Mouse (Mus musculus) naive thymus-derived CD4-positive, alpha-beta T cell, adult 2 months (primary cell): ENCODE measurements around the gene Rapgef2.
"Not testable (repeated sequence)": the region's sequence is repeated elsewhere in the genome, so short reads cannot be mapped to it uniquely, and the experiment has no call there.

Experiments used
- DNase-seq: peaks from one replicate; pipeline ENCODE4 v3.0.0-alpha.2; 2011; ENCODE audit warnings: low read depth

Rapgef2 gene

GRCm38 (mm10) chr3:79100831-79101230, 185.5 kb downstream of the Rapgef2 start:
- DNase-seq = no peak

- DNase-seq = no peak
Observed at GRCm38 (mm10) chr3:79089091-79089490, 197.2 kb downstream of the Rapgef2 start.

GRCm38 (mm10) chr3:79088461-79088860, 197.9 kb downstream of the Rapgef2 start:
- no peak for DNase-seq

- no peak for DNase-seq
Observed at GRCm38 (mm10) chr3:79086282-79086681, 200.0 kb downstream of the Rapgef2 start.

GRCm38 (mm10) chr3:79083881-79084280, 202.4 kb downstream of the Rapgef2 start:
- no peak for DNase-seq

GRCm38 (mm10) chr3:79083030-79083429, 203.3 kb downstream of the Rapgef2 start:
- no peak for DNase-seq

GRCm38 (mm10) chr3:79079076-79079475, 207.2 kb downstream of the Rapgef2 start:
- DNase-seq = no peak

- no peak for DNase-seq
Observed at GRCm38 (mm10) chr3:79074970-79075369, 211.3 kb downstream of the Rapgef2 start.

- no peak for DNase-seq
Observed at GRCm38 (mm10) chr3:79073541-79074244, 212.6 kb downstream of the Rapgef2 start.

- peak; percentile 22 for DNase-seq
Observed at GRCm38 (mm10) chr3:79071561-79071960, 214.8 kb downstream of the Rapgef2 start.

GRCm38 (mm10) chr3:79069891-79070290, 216.4 kb downstream of the Rapgef2 start:
- no peak for DNase-seq

GRCm38 (mm10) chr3:79068976-79069375, 217.3 kb downstream of the Rapgef2 start:
- no peak for DNase-seq

- DNase-seq = no peak
Observed at GRCm38 (mm10) chr3:79066455-79067055, 219.8 kb downstream of the Rapgef2 start.

- DNase-seq = no peak
Observed at GRCm38 (mm10) chr3:79064096-79064495, 222.2 kb downstream of the Rapgef2 start.

GRCm38 (mm10) chr3:79061426-79061825, 224.9 kb downstream of the Rapgef2 start:
- DNase-seq = no peak

- not testable (repeated sequence) for DNase-seq
Observed at GRCm38 (mm10) chr3:79058491-79058890, 227.8 kb downstream of the Rapgef2 start.

- no peak for DNase-seq
Observed at GRCm38 (mm10) chr3:79045251-79045650, 241.1 kb downstream of the Rapgef2 start.

GRCm38 (mm10) chr3:79042973-79043372, 243.3 kb downstream of the Rapgef2 start:
- no peak for DNase-seq

GRCm38 (mm10) chr3:79039666-79040450, 246.5 kb downstream of the Rapgef2 start:
- DNase-seq = peak; percentile 27

GRCm38 (mm10) chr3:79039008-79039407, 247.3 kb downstream of the Rapgef2 start:
- DNase-seq = peak; percentile 13

GRCm38 (mm10) chr3:79034457-79034856, 251.9 kb downstream of the Rapgef2 start:
- no peak for DNase-seq

- DNase-seq = no peak
Observed at GRCm38 (mm10) chr3:79030855-79031254, 255.5 kb downstream of the Rapgef2 start.
